ENCODE assay signal across 19 mouse cellular contexts in genomic region chr14:27798184-27798934, GRCm38 (mm10).
A peak's percentile ranks its signal among the peaks of the same experiment; 100 is the strongest.
DNase-seq lines count a peak whose midpoint lies in the region; ATAC-seq and TF ChIP-seq lines count a peak whose summit lies in the region.
"Had no signal": no experiment of that assay in that cellular context is flagged by ENCODE, and none has a peak within 500 bp of the region (broad histone marks: within the 10 kb centered on the region; RNA-seq: fewer than 3 reads in every experiment).

No protein-coding gene starts in this region.

- no peaks in the 10 kb centered on the region for H3K27me3 ChIP-seq in forebrain, embryonic 15.5 days
- no peaks in the 10 kb centered on the region for H3K27me3 ChIP-seq in forebrain, embryonic 11.5 days (ENCODE audit: control insufficient read depth, insufficient read depth, low read length)
- H3K27me3 ChIP-seq: heart, embryonic 13.5 days; kidney, embryonic 15.5 days; liver, embryonic 12.5 days; lung, embryonic 15.5 days; neural tube, embryonic 13.5 days had no signal

- H3K9ac ChIP-seq in forebrain, embryonic 15.5 days (replicated peaks), result no peak overlapping the region
- no peak overlapping the region for H3K9ac ChIP-seq in forebrain, embryonic 11.5 days (ENCODE audit: low read length)
- H3K9ac ChIP-seq: heart, embryonic 13.5 days; kidney, embryonic 15.5 days; liver, embryonic 12.5 days; lung, embryonic 15.5 days; neural tube, embryonic 13.5 days had no signal

- no peaks in the 10 kb centered on the region for H3K9me3 ChIP-seq in forebrain, embryonic 15.5 days
- no peaks in the 10 kb centered on the region; the same call in 1 of the 2 replicates for H3K9me3 ChIP-seq in forebrain, embryonic 11.5 days (ENCODE audit: control insufficient read depth, low read length)
- H3K9me3 ChIP-seq: heart, embryonic 13.5 days; kidney, embryonic 15.5 days; limb, embryonic 10.5 days; liver, embryonic 12.5 days; lung, embryonic 15.5 days; neural tube, embryonic 13.5 days had no signal

- H3K4me1 ChIP-seq in forebrain, embryonic 15.5 days, result 0 out of 2 replicates have a peak, but pooled peaks cover 6% of the 10 kb centered on the region
- no peaks in the 10 kb centered on the region for H3K4me1 ChIP-seq in forebrain, embryonic 11.5 days (replicated peaks; ENCODE audit: control insufficient read depth, insufficient read depth, low read length)
- H3K4me1 ChIP-seq in cortical plate, adult 2 months (ENCODE audit: control insufficient read depth, insufficient read depth, low read length), result peaks cover 7% of the 10 kb centered on the region
- H3K4me1 ChIP-seq: kidney, embryonic 15.5 days; limb, embryonic 10.5 days; liver, embryonic 12.5 days; lung, embryonic 15.5 days; neural tube, embryonic 13.5 days had no signal

- H3K27ac ChIP-seq in forebrain, embryonic 15.5 days (replicated peaks), result peak overlapping the region; percentile 23; the same call in 1 of the 2 replicates
- no peak overlapping the region for H3K27ac ChIP-seq in forebrain, embryonic 11.5 days (ENCODE audit: low read depth, low read length)
- H3K27ac ChIP-seq in cortical plate, adult 2 months (ENCODE audit: insufficient read depth, low read length), result peak overlapping the region; percentile 4
- H3K27ac ChIP-seq: heart, embryonic 13.5 days; kidney, embryonic 15.5 days; limb, embryonic 10.5 days; liver, embryonic 12.5 days; lung, embryonic 15.5 days; neural tube, embryonic 13.5 days had no signal

- no peak for TF ChIP-seq CTCF in cortical plate, adult 2 months (IDR thresholded peaks at IDR 0.05; ENCODE audit: extremely low read depth, insufficient read depth, low read length)

- peak; percentile 35; the same call in 1 of the 2 replicates for ATAC-seq in forebrain, embryonic 15.5 days (replicated peaks)
- no peak for ATAC-seq in forebrain, embryonic 11.5 days (replicated peaks; ENCODE audit: low FRiP score)
- no peak for ATAC-seq in granulocyte monocyte progenitor cell, adult 5-6 weeks (replicated peaks; ENCODE audit: poor library complexity, severe bottlenecking)
- ATAC-seq: inflammation-experienced regulatory T-cells, adult 6 months; liver, embryonic 12.5 days had no signal

- H3K4me2 ChIP-seq in forebrain, embryonic 15.5 days (replicated peaks), result no peak overlapping the region
- no peak overlapping the region for H3K4me2 ChIP-seq in forebrain, embryonic 11.5 days (ENCODE audit: low read depth, low read length, severe bottlenecking)
- H3K4me2 ChIP-seq: heart, embryonic 13.5 days; kidney, embryonic 15.5 days; liver, embryonic 12.5 days; lung, embryonic 15.5 days; neural tube, embryonic 13.5 days had no signal

- no peaks in the 10 kb centered on the region for H3K36me3 ChIP-seq in forebrain, embryonic 15.5 days
- no peaks in the 10 kb centered on the region for H3K36me3 ChIP-seq in forebrain, embryonic 11.5 days (ENCODE audit: control insufficient read depth, insufficient read depth, low read length)
- H3K36me3 ChIP-seq: G1E; heart, embryonic 13.5 days; kidney, embryonic 15.5 days; limb, embryonic 10.5 days; liver, embryonic 12.5 days; lung, embryonic 15.5 days; neural tube, embryonic 13.5 days had no signal

- intact Hi-C loops in left cerebral cortex, postnatal 4 days (cut with DNase I), result no loop called here

- WGBS in forebrain, embryonic 15.5 days, result 54% methylated on average over 11 of the region's 11 CpGs
- 78% methylated on average over 11 of the region's 11 CpGs for WGBS in forebrain, embryonic 11.5 days

- no peak for DNase-seq in forebrain, embryonic 11.5 days (ENCODE audit: low spot score)
- peak; percentile 47 for DNase-seq in left cerebral cortex, adult 11 months (ENCODE audit: low spot score)
- DNase-seq in left cerebral cortex, postnatal 4 days, result no peak
- peak; percentile 93 for DNase-seq in telencephalon, adult 2 months (ENCODE audit: low read depth, low spot score)
- DNase-seq: adrenal gland, postnatal 10 days; cerebellum, postnatal 25 days; gastrocnemius, postnatal 25 days; thymus, postnatal 4 days had no signal

- H3K4me3 ChIP-seq in forebrain, embryonic 15.5 days, result no peak overlapping the region
- no peak overlapping the region for H3K4me3 ChIP-seq in forebrain, embryonic 11.5 days (ENCODE audit: low read depth, low read length)
- H3K4me3 ChIP-seq in cortical plate, adult 2 months (ENCODE audit: insufficient read depth, low read length), result no peak overlapping the region
- H3K4me3 ChIP-seq: heart, embryonic 13.5 days; kidney, embryonic 15.5 days; limb, embryonic 10.5 days; liver, embryonic 12.5 days; lung, embryonic 15.5 days; neural tube, embryonic 13.5 days had no signal

- no peak for TF ChIP-seq POLR2A in cortical plate, adult 2 months (IDR thresholded peaks at IDR 0.05; ENCODE audit: extremely low read depth, insufficient read depth, low read length)

Comparison
In these comparisons a context has a peak if more than half of its experiments do, and no peak if none do; other contexts are left out.
1. DNase-seq: peak in left cerebral cortex, adult 11 months (single experiment) and telencephalon, adult 2 months (single experiment); none in forebrain, embryonic 11.5 days (single experiment) and left cerebral cortex, postnatal 4 days (single experiment).